Mouse (Mus musculus) liver, embryonic 15.5 days (tissue): ENCODE results near the gene Foxp1. TPM values are rescaled to one million over a fixed set of nuclear protein-coding genes. Genes with fewer than 3 reads are reported as not detected.

Experiments used
- ATAC-seq: fragments of 200-750 bp; cut with Nextera tagmentation; 2 replicates; pipeline ENCODE4 v1.8.0; 2017; ENCODE audit warnings: moderate number of reproducible peaks, mild to moderate bottlenecking, moderate library complexity; ENCODE audit not compliant: insufficient read depth
- H3K27ac ChIP-seq: fragments of 300-500 bp; sonication (generic); replicated peaks from 2 replicates; pipeline ENCODE4 v1.5.1; 2015; ENCODE audit warnings: mild to moderate bottlenecking, inconsistent platforms
- H3K27me3 ChIP-seq: fragments of 300-500 bp; sonication (generic); 2 replicates; pipeline ENCODE4 v1.6.1; 2015; ENCODE audit warnings: mild to moderate bottlenecking, inconsistent platforms
- H3K36me3 ChIP-seq: fragments of 300-500 bp; sonication (generic); replicated peaks from 2 replicates; pipeline ENCODE4 v1.6.1; 2015; ENCODE audit warnings: moderate library complexity, mild to moderate bottlenecking, inconsistent platforms
- H3K4me1 ChIP-seq: fragments of 300-500 bp; sonication (generic); replicated peaks from 2 replicates; pipeline ENCODE4 v1.6.1; 2015; ENCODE audit warnings: inconsistent platforms
- H3K4me2 ChIP-seq: fragments of 300-500 bp; sonication (generic); 2 replicates; pipeline ENCODE4 v1.6.1; 2015; ENCODE audit warnings: moderate library complexity, mild to moderate bottlenecking, inconsistent platforms
- H3K4me3 ChIP-seq: fragments of 300-500 bp; sonication (generic); replicated peaks from 2 replicates; pipeline ENCODE4 v1.5.1; 2015; ENCODE audit warnings: mild to moderate bottlenecking, inconsistent platforms
- H3K9ac ChIP-seq: fragments of 300-500 bp; sonication (generic); 2 replicates; pipeline ENCODE4 v1.6.1; 2015; ENCODE audit warnings: moderate library complexity, mild to moderate bottlenecking, inconsistent platforms
- H3K9me3 ChIP-seq: fragments of 300-500 bp; sonication (generic); replicated peaks from 2 replicates; pipeline ENCODE4 v1.6.1; 2016; ENCODE audit warnings: inconsistent platforms
- WGBS: fragments of 180-500 bp; shearing (Covaris S2); methylation state at CpG from one replicate; pipeline ENCODE4 v1.1.7; 2015; ENCODE audit warnings: mixed read lengths; ENCODE audit not compliant: insufficient replicate concordance; 5-methylcytosine and 5-hydroxymethylcytosine counted together
- polyA plus RNA-seq: library from polyadenylated mRNA; unstranded; fragments of >200 nt; fragmentation: Nextera tagmentation; extraction: Ambion mirVana; gene quantifications from 2 replicates; pipeline ENCODE4 v1.2.1, GENCODE M21; 2015

Foxp1 gene
- polyA plus RNA-seq, 1 experiment from 2014 or later: 15.2 TPM

DNA sequence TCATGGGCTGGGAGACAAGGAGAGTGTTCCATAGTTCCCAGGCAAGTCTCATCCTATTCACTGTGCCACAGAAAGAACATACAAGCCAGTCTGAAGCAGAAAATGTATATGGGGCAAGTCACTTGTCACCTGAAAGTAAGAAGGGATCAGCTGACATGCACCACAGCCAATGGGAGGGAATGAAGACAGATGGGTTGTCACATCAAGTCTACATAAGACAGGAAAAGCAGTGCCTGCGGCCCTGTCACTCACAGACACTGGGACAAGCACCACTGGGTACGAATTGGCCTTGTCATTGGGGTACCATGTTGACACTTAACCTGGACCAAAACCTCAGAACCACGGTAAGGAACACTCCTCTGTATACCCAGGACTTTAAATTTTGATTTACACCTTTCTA is 216.8 kb downstream of the Foxp1 start:
- Histone ChIP-seq H3K9me3 (no peaks in the 10 kb centered on the region), H3K27me3 (no peaks in the 10 kb centered on the region), H3K36me3 (no peaks in the 10 kb centered on the region), H3K27ac (no peak overlapping the region), H3K4me2 (no peak overlapping the region), H3K4me1 (no peaks in the 10 kb centered on the region), H3K9ac (no peak overlapping the region), H3K4me3 (no peak overlapping the region)
- 71% methylated on average over 3 of the region's 3 CpGs for WGBS
- ATAC-seq: no peak

GRCm38 (mm10) chr6:99305236-99305635 is 217.3 kb downstream of the Foxp1 start:
- no peak overlapping the region for H3K9ac ChIP-seq
- no peaks in the 10 kb centered on the region for H3K9me3 ChIP-seq
- no peak overlapping the region for H3K27ac ChIP-seq
- no peak overlapping the region for H3K4me2 ChIP-seq
- H3K4me3 ChIP-seq: no peak overlapping the region
- ATAC-seq: no peak
- H3K27me3 ChIP-seq: no peaks in the 10 kb centered on the region
- H3K36me3 ChIP-seq: no peaks in the 10 kb centered on the region
- no peaks in the 10 kb centered on the region for H3K4me1 ChIP-seq
- 74% methylated on average over 3 of the region's 3 CpGs for WGBS

DNA sequence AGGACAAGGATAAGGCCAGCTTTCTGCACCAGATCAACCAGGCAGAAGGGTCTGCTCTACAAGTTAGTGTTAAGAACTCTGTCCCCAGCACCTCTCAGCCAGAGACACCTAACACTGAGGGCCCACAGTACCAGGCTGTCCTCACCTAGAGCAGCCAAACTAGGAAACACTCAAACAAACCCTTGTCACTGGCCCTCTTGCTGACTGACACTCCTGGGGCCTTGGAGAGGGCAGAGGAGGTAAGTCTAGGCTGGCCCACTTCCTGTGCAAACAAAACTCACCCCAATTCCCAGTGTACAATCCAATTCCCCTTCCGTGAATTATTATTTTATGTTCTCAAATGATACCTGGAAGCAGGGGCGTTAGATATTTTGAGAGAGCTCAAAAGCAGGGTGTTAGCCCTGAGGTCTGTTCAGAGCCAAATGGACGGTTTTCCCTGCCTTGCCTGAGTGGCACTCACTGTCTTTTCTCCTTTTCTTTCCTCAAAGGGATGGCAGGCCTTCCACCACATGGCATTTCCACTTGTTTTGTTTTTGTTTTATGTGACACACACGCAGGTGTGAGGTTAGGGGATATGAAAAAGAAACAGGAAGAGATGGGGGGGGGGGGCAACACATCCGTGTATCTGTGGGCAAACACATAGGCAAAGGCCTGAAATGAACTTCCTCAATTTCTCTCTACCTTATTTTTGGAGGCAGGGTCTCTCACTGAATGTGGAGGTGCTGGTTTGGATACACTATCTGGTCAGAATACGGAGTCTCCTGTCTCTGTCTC is 219.7 kb downstream of the Foxp1 start:
- Histone ChIP-seq H3K9me3 (no peaks in the 10 kb centered on the region), H3K4me2 (no peak overlapping the region), H3K27ac (no peak overlapping the region), H3K36me3 (no peaks in the 10 kb centered on the region), H3K9ac (no peak overlapping the region), H3K4me1 (no peaks in the 10 kb centered on the region), H3K27me3 (no peaks in the 10 kb centered on the region), H3K4me3 (no peak overlapping the region)
- ATAC-seq: no peak
- 45% methylated on average over 6 of the region's 6 CpGs for WGBS

GRCm38 (mm10) chr6:99301923-99302322 is 220.6 kb downstream of the Foxp1 start:
- 60% methylated on average over 8 of the region's 8 CpGs for WGBS
- H3K9ac ChIP-seq: no peak overlapping the region
- no peaks in the 10 kb centered on the region for H3K9me3 ChIP-seq
- H3K4me2 ChIP-seq: no peak overlapping the region
- H3K4me1 ChIP-seq: no peaks in the 10 kb centered on the region
- no peak overlapping the region for H3K27ac ChIP-seq
- H3K27me3 ChIP-seq: no peaks in the 10 kb centered on the region
- no peaks in the 10 kb centered on the region for H3K36me3 ChIP-seq
- no peak for ATAC-seq
- no peak overlapping the region for H3K4me3 ChIP-seq

DNA sequence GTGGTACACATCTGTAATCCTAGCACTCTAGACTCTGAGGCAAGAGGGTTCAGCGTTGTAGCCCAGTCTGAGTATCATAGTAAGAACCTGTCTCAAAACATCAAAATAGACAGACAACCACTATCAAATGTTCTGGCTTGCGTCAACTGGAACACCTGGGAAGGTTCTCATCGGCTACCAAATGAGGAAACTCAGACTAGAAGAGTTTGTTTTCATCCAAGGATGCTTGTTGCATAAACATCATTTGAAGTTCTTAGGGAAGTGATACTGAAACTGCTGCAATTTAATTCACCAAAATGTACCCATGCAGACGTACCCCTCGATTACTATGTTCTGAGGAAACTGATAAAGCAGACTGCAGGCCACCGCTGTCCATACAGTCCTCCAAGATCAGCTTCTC is 222.3 kb downstream of the Foxp1 start:
- WGBS: 73% methylated on average over 6 of the region's 6 CpGs
- ATAC-seq: no peak

GRCm38 (mm10) chr6:99299196-99299595 is 223.3 kb downstream of the Foxp1 start:
- Histone ChIP-seq H3K4me2 (no peak overlapping the region), H3K9me3 (no peaks in the 10 kb centered on the region), H3K4me1 (no peaks in the 10 kb centered on the region), H3K9ac (no peak overlapping the region), H3K4me3 (no peak overlapping the region), H3K36me3 (no peaks in the 10 kb centered on the region), H3K27ac (no peak overlapping the region), H3K27me3 (no peaks in the 10 kb centered on the region)
- ATAC-seq: no peak
- WGBS: 74% methylated on average over 14 of the region's 14 CpGs

More for the DNA sequence above, 222.3 kb downstream of the Foxp1 start:
- Histone ChIP-seq H3K36me3 (no peaks in the 10 kb centered on the region), H3K27ac (no peak overlapping the region), H3K4me2 (no peak overlapping the region), H3K27me3 (no peaks in the 10 kb centered on the region), H3K9ac (no peak overlapping the region), H3K4me1 (no peaks in the 10 kb centered on the region), H3K4me3 (no peak overlapping the region), H3K9me3 (no peaks in the 10 kb centered on the region)

GRCm38 (mm10) chr6:99297535-99297934 is 225.0 kb downstream of the Foxp1 start:
- Histone ChIP-seq H3K4me2 (no peak overlapping the region), H3K4me1 (no peaks in the 10 kb centered on the region), H3K4me3 (no peak overlapping the region), H3K27me3 (no peaks in the 10 kb centered on the region), H3K36me3 (no peaks in the 10 kb centered on the region), H3K9ac (no peak overlapping the region), H3K9me3 (no peaks in the 10 kb centered on the region), H3K27ac (no peak overlapping the region)
- no peak for ATAC-seq
- WGBS: 68% methylated on average over 5 of the region's 5 CpGs

- H3K4me3 ChIP-seq: no peak overlapping the region
- no peaks in the 10 kb centered on the region for H3K9me3 ChIP-seq
- no peaks in the 10 kb centered on the region for H3K27me3 ChIP-seq
- ATAC-seq: no peak
- 28% methylated on average over 8 of the region's 8 CpGs for WGBS
- no peaks in the 10 kb centered on the region for H3K36me3 ChIP-seq
- H3K4me2 ChIP-seq: no peak overlapping the region
- no peaks in the 10 kb centered on the region for H3K4me1 ChIP-seq
- no peak overlapping the region for H3K9ac ChIP-seq
- no peak overlapping the region for H3K27ac ChIP-seq
Observed at GRCm38 (mm10) chr6:99295495-99295894, 227.0 kb downstream of the Foxp1 start.

GRCm38 (mm10) chr6:99289220-99289619 is 233.3 kb downstream of the Foxp1 start:
- 60% methylated on average over 4 of the region's 4 CpGs for WGBS
- no peak overlapping the region for H3K4me2 ChIP-seq
- no peak for ATAC-seq
- no peak overlapping the region for H3K27ac ChIP-seq
- H3K4me1 ChIP-seq: peaks cover 4% of the 10 kb centered on the region; the same call in 1 of the 2 replicates
- H3K4me3 ChIP-seq: no peak overlapping the region
- H3K9ac ChIP-seq: no peak overlapping the region
- no peaks in the 10 kb centered on the region for H3K27me3 ChIP-seq
- H3K36me3 ChIP-seq: no peaks in the 10 kb centered on the region
- H3K9me3 ChIP-seq: no peaks in the 10 kb centered on the region

DNA sequence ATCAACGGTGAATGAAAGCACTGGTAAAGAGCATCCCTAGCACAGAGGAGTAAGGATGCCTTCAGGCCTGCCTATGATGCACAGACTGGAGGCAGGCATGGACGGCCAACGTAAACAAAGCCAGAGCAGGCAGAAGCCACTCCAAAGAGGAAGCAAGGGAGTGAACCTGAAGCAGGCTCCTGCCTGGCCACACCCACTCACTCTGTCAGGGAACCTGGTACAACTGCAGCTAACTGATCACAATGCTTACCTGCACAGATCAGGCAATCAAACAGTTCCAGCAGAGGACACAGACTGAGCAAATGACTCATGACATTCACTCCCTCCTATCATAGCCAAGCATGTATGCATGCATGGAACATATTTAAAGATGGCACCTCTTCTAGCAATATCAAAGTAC is 237.5 kb downstream of the Foxp1 start:
- ATAC-seq: no peak
- Histone ChIP-seq H3K9me3 (no peaks in the 10 kb centered on the region), H3K4me1 (peaks cover 12% of the 10 kb centered on the region), H3K4me3 (no peak overlapping the region), H3K4me2 (no peak overlapping the region), H3K36me3 (no peaks in the 10 kb centered on the region), H3K27ac (no peak overlapping the region), H3K9ac (no peak overlapping the region), H3K27me3 (no peaks in the 10 kb centered on the region)
- WGBS: 48% methylated on average over 3 of the region's 3 CpGs

- WGBS: 33% methylated on average over 4 of the region's 4 CpGs
- Histone ChIP-seq H3K27ac (no peak overlapping the region), H3K4me3 (no peak overlapping the region), H3K4me1 (peaks cover 12% of the 10 kb centered on the region), H3K27me3 (no peaks in the 10 kb centered on the region), H3K4me2 (no peak overlapping the region), H3K36me3 (no peaks in the 10 kb centered on the region), H3K9me3 (no peaks in the 10 kb centered on the region), H3K9ac (no peak overlapping the region)
- ATAC-seq: no peak
Observed at GRCm38 (mm10) chr6:99284019-99284418, 238.5 kb downstream of the Foxp1 start.
